Mouse (Mus musculus) bone marrow, adult 2 months (tissue): ENCODE data around the gene Slc6a21.

Experiments used
- CTCF ChIP-seq: fragments of 200-500 bp; IDR thresholded peaks from 2 replicates; pipeline ENCODE4 v1.5.1; 2011; ENCODE audit warnings: low read length, control low read depth; ENCODE audit not compliant: control insufficient read depth, insufficient read depth
- POLR2A ChIP-seq: fragments of 200-500 bp; IDR thresholded peaks from 2 replicates; pipeline ENCODE4 v1.6.1; 2011; ENCODE audit warnings: low read depth, mild to moderate bottlenecking, control low read depth, low read length, borderline replicate concordance; ENCODE audit not compliant: control insufficient read depth

DNA sequence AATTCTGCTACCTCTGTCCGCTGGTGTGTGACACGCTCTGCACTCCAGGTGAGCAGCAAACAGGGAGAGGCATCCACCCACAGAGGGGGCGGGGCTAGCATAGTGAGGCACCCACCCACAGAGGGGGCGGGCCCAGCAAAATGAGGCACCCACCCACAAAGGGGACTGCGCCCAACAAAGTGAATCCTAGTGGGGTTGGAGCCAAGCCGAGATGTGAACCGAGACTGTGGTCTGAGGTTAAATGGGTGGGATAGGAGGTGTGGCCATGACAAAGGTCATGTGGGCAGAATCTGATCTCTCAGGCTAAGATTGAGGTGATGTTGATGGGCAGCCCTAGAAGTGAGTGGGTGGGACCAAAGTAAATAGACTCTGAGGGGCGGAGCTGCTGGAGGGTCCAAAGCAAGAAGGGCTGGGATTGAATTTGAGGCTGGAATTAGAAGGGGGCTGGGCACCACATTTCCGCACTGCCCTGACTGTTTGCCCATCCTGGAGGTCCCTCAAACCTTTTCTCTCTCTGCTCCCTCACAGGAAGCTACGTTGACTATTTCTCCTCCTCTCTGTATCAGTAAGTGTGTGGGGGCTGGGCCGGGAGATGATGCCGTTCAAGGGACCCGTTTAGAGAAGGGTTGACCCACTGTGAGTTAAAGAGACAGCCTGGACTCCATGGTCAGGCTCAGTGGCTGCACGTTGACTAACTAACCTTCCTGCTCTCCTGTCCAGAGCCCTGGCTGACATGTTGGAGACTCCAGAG, 61.0 kb downstream of the Slc6a21 start:
- no peak for TF ChIP-seq CTCF
- TF ChIP-seq POLR2A = no peak
